Mouse (Mus musculus): ENCODE results near the gene Stau1. TPM values are rescaled to one million over a fixed set of nuclear protein-coding genes. Genes with fewer than 3 reads are reported as not detected.

Gene Stau1
- total RNA-seq, 2 experiments from 2014 or later, result 75.1 to 75.9 TPM

DNA sequence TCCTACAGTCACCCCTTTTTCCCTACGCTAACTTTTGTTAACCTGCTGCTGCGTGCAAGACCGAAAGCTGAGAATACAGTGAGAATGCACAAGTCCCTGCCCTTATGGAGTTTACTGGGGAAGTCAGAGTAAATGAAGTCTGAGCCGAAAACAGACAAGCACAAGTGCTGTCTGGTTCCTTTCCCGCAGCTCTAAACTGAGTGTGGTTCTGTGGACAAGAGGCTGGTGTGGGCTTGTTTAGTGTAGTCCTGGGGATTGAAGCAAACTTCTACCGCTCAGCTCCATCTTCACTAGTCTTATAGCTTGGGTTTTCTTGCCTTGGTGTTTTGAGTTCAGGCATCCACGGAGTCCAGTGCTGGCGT is 415 bp upstream of the Stau1 start:
- no peak for DNase-seq (ENCODE audit: extremely low spot score in 1 of 2, low spot score in 2 of 2)
- intact Hi-C loops (cut with DNase I), result no loop called here

DNA sequence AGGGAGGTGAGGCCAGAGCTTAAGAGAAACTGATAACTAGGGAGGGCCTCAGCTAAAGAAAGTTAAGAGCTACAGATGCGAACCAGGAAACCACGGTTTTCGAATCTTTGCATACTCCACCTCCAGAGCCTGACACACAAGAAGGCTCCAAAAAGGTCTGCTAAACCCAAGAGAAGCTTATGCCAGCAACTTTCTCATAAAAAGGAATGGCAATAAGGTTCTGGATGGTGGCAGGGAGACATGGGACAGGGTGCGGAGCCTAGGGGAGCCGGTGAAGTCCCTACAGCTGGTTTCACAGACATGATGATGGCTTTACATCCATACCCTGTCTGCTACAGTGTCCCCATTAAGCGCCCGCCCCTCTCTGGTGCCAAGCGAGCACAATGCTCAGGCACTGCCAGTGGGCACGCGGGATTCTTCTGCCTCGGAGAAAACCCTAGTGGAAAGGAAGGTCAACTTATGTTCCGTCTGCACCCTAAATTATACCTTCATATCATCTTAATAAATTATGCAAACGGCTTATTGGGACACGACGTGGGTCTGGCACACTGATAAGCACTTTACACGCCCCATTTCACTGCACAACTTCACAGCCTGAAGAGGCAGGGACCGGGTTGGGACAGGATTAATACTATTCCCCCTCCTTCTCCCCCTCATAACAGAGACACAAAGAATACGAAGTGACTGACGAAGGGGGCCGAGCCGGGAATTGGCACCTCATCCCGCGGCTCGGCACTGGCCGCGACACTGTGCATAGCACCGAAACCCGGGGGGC is 891 bp downstream of the Stau1 start:
- intact Hi-C loops (cut with DNase I), result no loop called here
- DNase-seq (ENCODE audit: extremely low spot score in 1 of 2, low spot score in 2 of 2), result peak in 1 of 2 experiments; percentile 46

DNA sequence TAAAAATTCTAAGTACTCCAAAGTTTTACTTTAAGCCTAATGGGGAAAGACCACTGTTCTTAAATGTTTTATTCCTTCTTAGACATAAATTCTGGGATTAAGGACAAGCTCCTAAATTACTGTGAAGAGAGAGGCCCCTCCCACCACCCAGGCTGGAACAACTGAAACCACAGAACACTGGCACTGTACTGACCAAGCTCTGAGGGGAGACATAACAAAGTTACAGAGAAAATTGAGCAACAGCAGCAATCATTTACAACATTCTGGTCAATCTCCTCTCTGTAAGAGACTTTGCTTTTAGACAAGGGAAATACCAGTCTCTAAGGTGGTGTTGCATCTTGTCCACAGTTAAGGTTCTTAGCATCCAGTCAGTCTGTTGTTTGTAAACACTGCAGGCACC is 4.2 kb downstream of the Stau1 start:
- intact Hi-C loops (cut with DNase I), result no loop called here
- DNase-seq (ENCODE audit: extremely low spot score in 1 of 2, low spot score in 2 of 2), result no peak

DNA sequence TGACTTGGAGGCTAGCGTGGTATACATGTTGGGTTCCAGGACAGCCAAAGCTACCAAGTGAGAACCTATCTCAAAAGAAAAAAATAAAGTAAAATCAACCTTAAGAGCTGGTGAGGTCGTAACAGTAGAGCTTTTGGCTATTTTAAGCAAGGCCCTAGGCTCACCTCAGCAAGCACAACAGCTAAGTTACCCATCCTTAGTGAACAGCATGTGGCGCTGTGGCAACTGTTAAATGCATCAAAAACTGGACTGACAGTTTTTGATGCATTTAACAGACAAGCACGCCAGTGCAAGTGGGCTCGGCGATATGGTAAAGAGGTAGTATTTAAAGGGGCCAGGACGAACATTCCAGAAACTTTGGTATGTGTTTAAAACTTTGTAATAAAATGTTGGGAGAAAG is 5.2 kb downstream of the Stau1 start:
- intact Hi-C loops (cut with DNase I), result no loop called here
- no peak for DNase-seq (ENCODE audit: extremely low spot score in 1 of 2, low spot score in 2 of 2)

DNA sequence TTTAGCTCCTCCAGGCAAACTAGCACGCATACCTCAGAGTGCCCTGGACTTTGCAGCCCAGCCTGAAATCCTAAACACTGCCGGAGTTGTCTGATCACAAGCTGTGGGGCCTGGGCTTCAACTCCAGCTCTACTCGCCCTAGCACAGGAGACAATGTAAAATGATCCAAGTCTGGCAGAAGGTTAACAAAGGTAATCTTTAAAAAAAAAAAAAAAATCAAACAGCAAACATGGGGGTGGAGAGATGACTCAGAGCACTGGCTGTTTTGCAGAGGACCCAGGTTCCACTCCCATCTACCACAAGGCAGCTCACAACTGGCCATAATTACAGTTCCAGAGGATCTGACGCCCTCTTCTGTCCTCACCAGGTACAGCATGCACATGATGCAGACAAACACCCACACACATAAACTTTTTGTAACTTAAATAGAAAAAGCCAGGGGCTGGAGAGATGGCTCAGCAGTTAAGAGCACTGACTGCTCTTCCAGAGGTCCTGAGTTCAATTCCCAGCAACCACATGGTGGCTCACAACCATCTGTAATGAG is 12.7 kb downstream of the Stau1 start:
- intact Hi-C loops (cut with DNase I), result no loop called here

DNA sequence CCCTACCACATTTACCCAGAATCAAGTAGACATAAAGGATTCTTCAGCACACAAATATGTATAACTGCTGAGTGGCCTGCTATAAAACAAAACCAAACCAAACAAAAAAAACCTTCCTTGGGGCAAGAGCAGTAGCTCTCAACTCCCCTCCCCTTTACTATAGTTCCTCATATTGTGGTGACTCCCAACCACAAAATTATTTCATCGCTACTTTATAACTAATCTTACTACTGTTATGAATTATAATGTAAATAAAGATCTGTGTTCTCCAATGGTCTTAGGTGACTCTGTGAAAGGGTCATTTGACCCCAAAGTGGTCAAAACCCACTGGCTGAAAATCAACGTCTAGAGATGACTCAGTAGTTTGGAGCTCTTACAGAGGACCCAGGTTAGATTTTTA is 15.9 kb downstream of the Stau1 start:
- intact Hi-C loops (cut with DNase I), result no loop called here
- DNase-seq (ENCODE audit: extremely low spot score in 1 of 2, low spot score in 2 of 2), result no peak

More for the DNA sequence above, 12.7 kb downstream of the Stau1 start:
- no peak for DNase-seq (ENCODE audit: extremely low spot score in 1 of 2, low spot score in 2 of 2)

DNA sequence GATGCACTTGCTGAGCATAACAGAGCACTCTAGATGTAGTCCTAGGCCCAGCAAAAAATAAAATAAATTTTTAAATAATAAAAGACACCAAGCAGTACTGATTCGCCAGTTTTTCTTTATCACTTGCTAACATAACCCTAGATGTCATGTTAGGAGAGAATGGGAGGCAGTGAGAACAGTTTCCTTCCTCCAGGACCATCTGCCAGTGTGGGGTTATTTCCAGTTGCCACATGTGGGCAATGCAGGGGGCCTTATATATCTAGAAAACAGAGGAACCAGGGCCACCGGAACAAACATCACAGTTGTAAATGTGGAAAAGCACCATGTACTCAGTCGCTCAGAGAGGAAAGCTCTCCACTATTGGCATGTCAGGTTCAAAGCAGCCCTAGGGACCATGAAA is 18.6 kb downstream of the Stau1 start:
- no peak for DNase-seq (ENCODE audit: extremely low spot score in 1 of 2, low spot score in 2 of 2)
- intact Hi-C loops (cut with DNase I), result no loop called here

DNA sequence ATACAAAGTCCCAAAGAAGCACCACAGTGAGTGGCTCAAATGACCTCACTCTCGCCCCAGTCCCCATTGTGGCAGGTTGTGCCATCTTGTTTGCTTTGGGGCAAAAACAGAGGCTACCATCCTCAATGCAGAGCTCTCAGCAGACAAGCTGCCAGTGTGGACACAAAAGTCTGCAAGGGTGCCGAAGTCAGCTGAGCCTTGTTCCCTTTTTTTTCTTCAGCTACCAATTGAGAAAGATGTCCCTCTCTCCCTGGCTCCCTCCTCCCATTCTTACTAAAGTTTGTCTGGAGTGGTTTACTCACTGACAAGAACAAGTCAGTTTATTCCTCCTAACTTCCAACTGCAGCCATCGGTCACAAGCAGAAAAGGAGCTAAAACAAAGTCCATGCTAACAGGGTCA is 19.7 kb downstream of the Stau1 start:
- intact Hi-C loops (cut with DNase I), result no loop called here
- no peak for DNase-seq (ENCODE audit: extremely low spot score in 1 of 2, low spot score in 2 of 2)

DNA sequence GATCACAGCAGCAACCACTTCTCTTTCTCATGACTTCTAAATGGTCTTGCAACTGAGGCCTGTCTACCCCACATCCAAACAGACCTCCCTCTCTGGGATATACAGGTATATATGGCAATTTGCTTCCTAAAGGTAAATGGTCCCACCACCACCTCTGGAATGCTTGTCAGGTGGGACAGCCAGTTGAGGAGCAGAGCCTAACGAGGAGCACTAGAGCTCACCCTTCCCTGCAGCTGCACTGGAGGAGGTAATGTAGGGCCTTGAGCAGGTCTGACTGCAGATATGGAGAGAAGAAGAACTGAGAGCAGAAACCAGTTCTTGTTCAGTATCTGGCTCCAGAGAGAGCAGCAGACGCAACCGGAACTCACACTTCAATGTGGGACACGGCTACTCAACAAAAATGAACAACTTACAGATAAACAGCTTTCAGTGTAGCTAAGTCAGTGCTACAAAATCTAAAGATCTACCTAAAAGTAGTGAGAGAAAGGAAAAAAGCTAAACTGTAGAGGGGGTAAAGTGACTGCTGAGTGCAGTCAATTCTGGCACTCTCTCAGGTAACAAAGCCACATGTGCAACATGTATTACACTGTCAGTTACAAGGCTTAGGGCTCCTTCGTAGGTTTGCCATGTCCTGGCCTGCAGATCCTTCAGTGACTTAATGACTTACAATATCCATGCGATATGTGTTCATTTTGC is 21.8 kb downstream of the Stau1 start:
- intact Hi-C loops (cut with DNase I), result no loop called here
- no peak for DNase-seq (ENCODE audit: extremely low spot score in 1 of 2, low spot score in 2 of 2)

DNA sequence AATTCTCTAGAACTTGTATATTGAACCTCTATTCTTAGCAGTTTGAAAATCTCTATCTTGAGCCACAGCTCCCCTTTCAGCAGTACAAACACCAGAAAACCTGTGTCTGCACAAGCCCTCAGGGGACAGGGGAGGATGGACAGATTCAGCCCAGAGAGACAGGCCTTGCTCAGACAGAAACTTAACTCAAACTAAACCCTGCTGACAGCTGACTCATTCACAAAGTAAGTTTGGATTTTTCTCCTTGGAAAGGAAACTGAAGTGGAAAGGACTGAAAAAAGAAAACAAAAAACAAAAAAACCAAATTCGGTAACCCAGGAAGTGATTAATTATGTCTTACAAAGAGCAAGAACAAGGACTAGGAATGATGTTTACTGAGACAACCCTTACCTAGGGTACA is 22.9 kb downstream of the Stau1 start:
- DNase-seq (ENCODE audit: extremely low spot score in 1 of 2, low spot score in 2 of 2), result no peak
- intact Hi-C loops (cut with DNase I), result no loop called here

DNA sequence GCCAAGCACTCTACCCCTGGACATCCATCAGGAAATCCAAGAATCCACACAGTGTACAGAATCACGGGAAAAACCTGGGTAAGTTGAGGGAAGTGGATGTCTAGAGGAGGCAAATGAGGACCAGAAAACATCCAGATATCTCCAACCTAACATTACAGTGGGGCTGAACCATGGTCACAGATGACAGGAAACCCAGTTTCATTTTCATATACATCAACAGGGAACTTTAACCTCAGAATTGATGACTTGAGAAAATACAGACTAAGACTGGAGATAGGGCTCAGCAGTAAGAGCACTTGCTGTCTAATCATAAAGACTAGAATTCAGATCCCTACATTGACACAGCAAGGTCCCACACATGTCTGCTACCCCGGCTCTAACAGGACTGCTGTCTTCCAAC is 31.3 kb downstream of the Stau1 start:
- intact Hi-C loops (cut with DNase I), result no loop called here
- DNase-seq (ENCODE audit: extremely low spot score in 1 of 2, low spot score in 2 of 2), result no peak

DNA sequence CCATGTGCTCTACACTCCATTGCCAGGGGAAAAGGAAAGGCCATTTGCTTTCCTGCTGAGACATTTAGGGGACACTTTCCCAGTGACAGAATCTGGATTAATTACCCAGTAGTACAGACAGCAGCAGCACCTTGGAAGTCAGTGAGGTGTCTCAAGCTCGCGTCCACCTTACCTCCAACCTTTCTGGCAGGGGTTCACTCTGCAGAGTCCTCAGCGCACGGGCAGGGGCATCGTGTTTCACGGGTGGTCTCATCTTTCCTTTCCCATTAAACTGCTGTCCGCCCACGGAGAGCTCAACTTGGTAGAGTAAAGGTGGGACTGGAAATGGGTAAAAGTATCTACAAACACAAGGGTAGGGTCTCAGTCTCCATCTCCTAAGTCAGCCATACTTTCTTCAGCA is 32.8 kb downstream of the Stau1 start:
- intact Hi-C loops (cut with DNase I), result no loop called here
- DNase-seq (ENCODE audit: extremely low spot score in 1 of 2, low spot score in 2 of 2), result no peak

DNA sequence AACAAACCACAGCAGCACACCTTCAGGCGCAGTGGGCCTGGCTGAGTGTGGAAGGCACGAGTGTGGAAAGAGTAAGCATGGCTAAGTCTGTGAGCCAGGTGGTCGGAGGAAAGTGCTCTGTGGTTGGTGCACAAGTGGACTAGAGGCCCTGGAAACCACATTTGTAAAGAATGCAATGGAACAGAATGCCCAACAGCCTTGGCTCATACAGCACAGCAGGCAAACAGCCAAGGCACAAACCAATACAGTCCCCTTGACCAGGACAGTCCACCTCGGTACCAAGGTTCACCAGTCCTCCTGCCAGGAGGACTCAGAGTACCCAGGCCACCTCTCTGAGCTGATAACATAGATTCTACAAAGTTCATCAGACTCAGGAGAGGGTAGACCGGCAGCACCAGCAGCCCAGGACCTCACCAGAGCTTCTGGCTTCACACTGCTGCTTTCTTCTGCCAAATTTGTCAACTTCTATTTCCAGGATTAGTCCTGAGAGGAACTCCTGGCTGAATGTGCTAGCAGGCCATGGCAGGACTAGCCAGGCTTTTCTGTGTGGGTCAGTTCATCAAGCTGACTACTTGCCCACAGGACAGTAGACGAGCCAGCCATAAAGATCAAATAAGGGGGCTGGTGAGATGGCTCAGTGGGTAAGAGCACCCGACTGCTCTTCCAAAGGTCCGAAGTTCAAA is 35.3 kb downstream of the Stau1 start:
- intact Hi-C loops (cut with DNase I), result no loop called here
- DNase-seq (ENCODE audit: extremely low spot score in 1 of 2, low spot score in 2 of 2), result no peak

DNA sequence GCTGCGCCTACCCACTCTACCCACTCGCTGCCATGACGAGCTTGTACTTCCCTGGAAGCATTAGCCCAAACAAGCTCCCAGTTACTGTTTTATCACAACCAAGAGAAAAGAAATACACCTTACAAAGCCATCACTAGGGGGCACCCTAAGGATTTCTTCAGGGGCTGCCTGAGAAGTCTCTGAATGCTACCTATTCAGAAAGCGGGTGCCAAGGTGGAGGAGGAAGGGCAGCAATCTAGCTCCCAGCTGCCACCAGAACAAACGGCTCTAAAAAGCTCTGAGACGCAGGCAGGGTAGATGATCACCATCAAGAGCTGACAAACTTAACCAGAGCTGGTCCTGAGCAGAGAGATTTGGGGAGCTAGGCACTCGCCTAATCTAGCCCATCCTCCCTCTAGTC is 39.3 kb downstream of the Stau1 start:
- intact Hi-C loops (cut with DNase I), result loop anchor here (5.0 kb wide), 1 partner anchor 45 kb away; no protein-coding TSS in a partner anchor
- DNase-seq (ENCODE audit: extremely low spot score in 1 of 2, low spot score in 2 of 2), result peak; percentile 44 to 50

DNA sequence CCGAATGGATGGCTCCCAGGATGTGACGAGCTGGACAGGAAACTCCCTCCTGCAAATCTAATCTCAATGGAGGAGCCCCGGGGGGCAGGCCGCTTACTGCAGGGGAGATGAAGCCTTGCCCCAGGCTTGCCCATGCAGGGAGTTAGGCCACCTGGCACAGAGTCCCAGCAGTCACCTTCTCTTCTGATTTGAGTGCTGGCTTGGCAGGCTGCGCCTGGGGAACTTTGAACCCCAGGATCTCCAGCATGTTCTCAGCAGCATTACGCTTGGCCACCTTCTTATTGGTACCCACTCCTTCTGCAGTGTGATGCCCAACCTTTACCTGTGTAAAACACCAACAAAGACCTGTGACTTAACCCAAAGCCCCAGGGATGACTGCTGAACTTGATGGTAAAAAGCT is 43.9 kb downstream of the Stau1 start:
- intact Hi-C loops (cut with DNase I), result no loop called here

DNA sequence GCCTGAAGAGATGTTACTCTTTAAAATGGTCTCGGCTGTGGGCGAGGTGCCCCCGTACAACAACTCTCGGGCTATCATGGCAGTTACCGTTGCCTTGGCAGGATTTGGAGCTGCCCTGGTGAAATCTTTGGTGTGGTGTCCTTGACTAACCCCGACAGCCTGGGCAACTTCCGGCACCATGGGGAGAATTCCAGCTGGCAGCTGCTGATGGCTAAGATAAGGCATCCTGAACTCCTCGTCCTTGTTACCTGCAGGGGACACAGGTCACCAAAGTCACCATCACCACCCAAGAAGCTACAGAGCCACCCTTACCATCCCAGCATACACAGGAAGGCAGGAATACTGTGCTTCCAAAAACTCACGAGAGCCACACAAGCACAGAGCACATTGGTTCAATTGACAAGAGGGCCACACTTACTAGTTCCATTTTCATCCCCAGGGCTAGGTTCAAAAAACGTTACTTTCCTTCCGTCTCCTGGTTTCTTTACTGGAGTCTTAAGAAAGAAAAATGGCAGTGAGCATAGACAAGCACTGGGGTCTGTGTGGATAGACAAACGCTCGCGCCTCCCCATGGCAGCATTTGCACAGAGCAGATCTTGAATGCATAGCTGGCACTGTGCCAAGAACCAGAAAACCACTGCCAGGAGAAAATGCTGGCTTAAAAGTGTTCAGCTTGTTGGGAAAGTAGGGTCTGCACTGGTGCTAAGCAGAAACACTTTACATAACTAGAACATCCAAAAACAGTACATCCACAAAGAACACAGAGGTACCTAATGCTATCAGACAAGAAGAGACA is 45.0 kb downstream of the Stau1 start:
- peak; percentile 49 to 56 for DNase-seq (ENCODE audit: extremely low spot score in 1 of 2, low spot score in 2 of 2)
- intact Hi-C loops (cut with DNase I), result no loop called here

More for the DNA sequence above, 43.9 kb downstream of the Stau1 start:
- DNase-seq (ENCODE audit: extremely low spot score in 1 of 2, low spot score in 2 of 2), result no peak

DNA sequence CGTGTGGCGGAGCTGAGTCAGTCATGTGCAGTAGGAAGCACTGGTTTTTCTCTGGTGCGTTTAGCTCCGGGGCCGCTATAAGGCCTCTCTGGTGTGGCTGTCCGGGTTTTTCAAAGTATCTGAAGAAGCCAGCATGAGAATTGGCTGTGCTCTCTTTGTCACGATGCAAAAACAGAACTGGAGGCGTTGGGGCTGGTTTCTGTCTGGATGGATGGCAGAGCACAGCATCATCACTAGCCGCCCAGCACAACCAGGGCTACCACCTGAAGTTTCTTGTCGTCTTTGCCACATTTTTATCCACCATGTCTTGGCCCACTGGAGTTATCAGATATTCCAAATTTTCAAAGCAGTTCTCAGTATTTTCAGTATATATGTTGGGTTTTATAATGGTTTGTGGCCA is 47.2 kb downstream of the Stau1 start:
- intact Hi-C loops (cut with DNase I), result loop anchor here (5.0 kb wide), 1 partner anchor 93 kb away; no protein-coding TSS in a partner anchor
- no peak for DNase-seq (ENCODE audit: extremely low spot score in 1 of 2, low spot score in 2 of 2)

DNA sequence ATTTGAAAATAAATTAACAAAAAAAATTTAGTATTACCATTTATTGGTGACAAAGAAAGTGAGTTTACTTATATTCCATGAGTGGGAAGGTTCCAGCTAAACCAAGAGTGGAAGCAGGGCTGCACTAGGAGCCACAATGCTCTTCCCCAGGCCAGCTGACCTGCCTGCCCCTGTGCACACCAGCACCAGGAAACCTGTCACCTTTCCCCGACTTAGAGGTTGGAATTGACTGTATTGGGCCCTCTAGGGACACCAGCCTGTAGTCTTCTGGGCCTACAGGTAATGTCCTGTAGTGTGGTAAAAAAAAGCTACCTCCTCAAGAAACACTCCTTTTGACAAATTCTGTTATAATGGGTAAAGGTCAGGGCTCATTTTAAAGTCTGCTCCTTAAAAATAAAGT is 47.9 kb downstream of the Stau1 start:
- intact Hi-C loops (cut with DNase I), result loop anchor here (5.0 kb wide), 1 partner anchor 94 kb away; no protein-coding TSS in a partner anchor
- no peak for DNase-seq (ENCODE audit: extremely low spot score in 1 of 2, low spot score in 2 of 2)

DNA sequence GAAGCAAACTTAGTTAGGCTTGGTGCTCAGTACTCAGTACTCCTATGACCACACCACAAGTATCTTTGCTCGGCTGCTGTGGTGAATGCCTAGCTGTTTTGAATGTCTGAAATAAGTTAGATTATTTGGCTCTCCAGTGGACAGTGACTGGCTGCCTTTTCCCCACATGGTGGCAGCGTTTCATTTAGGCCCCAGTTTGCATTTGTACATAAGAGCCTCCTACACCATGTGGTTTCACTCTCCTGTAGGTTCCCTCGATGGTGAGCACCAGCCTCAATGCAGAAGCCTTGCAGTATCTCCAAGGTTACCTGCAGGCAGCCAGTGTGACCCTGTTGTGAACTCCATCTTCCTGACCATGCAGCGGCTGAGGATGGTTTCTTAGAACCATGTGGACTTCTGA is 50.6 kb downstream of the Stau1 start:
- DNase-seq (ENCODE audit: extremely low spot score in 1 of 2, low spot score in 2 of 2), result no peak
- intact Hi-C loops (cut with DNase I), result loop anchor here (5.0 kb wide), 1 partner anchor 97 kb away; no protein-coding TSS in a partner anchor

Data from left cerebral cortex, postnatal 10 days (tissue).